Mouse (Mus musculus): ENCODE measurements around the gene Slc17a7. TPM values are rescaled to one million over a fixed set of nuclear protein-coding genes. Genes with fewer than 3 reads are reported as not detected.
A peak's percentile ranks its signal among the peaks of the same experiment; 100 is the strongest.

Slc17a7 gene
- polyA plus RNA-seq, 1 experiment from 2014 or later: not detected

DNA sequence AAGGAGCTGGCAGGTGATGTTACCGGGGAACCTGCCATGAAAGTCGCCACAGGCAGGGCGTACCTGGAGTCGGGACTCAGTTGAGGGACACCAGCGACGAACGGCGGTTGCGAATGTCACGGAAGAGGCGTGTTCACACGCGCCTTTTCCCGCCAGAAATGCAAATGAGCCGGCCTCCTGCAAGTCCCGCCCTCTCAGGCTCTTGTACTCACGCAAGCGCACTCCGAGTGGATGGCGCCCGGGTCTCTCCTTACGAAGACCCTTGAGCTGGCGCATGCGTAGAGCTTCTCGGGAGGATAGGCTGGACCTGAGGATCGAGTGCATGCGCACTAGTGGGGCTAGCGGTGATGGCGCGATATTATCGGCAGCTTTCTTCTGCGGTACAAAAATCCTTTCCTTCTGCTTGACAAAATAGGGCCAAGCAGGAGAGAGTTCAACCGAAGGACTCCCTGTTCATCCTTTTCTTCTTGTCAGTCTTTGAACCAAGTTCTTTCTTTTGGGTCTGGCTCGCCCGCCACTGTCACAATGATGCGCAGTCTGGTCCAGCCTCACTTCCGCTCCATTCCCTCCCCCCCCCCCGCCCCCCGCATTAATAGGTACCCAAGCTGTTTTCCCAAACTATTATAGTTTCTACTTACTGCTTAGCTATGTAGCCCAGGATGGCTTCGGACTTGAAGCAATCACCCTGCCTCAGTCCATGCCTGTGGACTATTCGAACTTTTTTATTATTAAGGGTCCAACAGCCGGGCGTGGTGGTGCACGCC, 40.8 kb downstream of the Slc17a7 start, which contains the start of gene Ccdc155:
TSS of gene Ccdc155 (minus strand) at position 513 of the 764 bp plus-strand sequence.
- DNase-seq: peak; percentile 85
- Histone ChIP-seq H3K27me3 (ENCODE audit: insufficient read depth, low read length) (no peaks in the 10 kb centered on the region), H3K4me3 (ENCODE audit: low read depth, low read length) (peak within 1 kb of the TSS; percentile 34), H3K27ac (ENCODE audit: low read depth) (no peak within 1 kb of the TSS), H3K9ac (replicated peaks) (no peak within 1 kb of the TSS), H3K9me3 (ENCODE audit: low read length) (no peaks in the 10 kb centered on the region), H3K4me1 (ENCODE audit: insufficient read depth) (peaks cover 7% of the 10 kb centered on the region; the same call in 1 of the 2 replicates), H3K36me3 (replicated peaks; ENCODE audit: insufficient read depth, low read length) (no peaks in the 10 kb centered on the region), H3K4me2 (ENCODE audit: low read depth, low read length) (peak within 1 kb of the TSS; percentile 66)
- 0 out of 2 replicates have a peak, but pooled peaks have one; percentile 3 for TF ChIP-seq CTCF (IDR thresholded peaks at IDR 0.05; ENCODE audit: low read depth)
- TF ChIP-seq EP300 (IDR thresholded peaks at IDR 0.05; ENCODE audit: low read depth): no peak
- peak; percentile 87 for ATAC-seq
- 7% methylated on average over 44 of the region's 44 CpGs for WGBS (ENCODE audit: insufficient replicate concordance)

DNA sequence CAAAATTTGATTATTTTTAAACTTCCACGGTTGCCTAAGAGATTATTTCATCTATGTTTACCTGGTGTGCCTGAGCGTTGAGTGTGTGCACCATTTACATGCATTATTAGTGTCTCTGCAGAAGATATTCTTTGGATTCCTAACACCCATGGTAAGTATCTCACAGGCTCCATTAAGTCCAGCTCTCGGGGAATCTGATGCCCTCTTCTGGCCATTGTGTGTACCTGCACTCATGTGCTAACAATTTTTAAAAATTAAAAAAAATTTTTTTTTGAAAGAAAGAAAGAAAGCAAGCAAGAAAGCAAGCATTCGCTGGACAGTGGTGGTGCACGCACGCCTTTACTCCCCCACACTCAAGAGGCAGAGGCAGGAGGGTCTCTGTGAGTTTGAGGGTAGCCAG, 44.5 kb downstream of the Slc17a7 start:
- no peak overlapping the region for H3K4me3 ChIP-seq (ENCODE audit: low read depth, low read length)
- 69% methylated on average over 6 of the region's 6 CpGs for WGBS (ENCODE audit: insufficient replicate concordance)
- DNase-seq: no peak
- H3K9me3 ChIP-seq (ENCODE audit: low read length): no peaks in the 10 kb centered on the region
- TF ChIP-seq CTCF (IDR thresholded peaks at IDR 0.05; ENCODE audit: low read depth): peak; percentile 30
- no peak for TF ChIP-seq EP300 (IDR thresholded peaks at IDR 0.05; ENCODE audit: low read depth)
- H3K36me3 ChIP-seq (replicated peaks; ENCODE audit: insufficient read depth, low read length): no peaks in the 10 kb centered on the region
- no peak overlapping the region for H3K27ac ChIP-seq (ENCODE audit: low read depth)
- H3K4me1 ChIP-seq (ENCODE audit: insufficient read depth): peaks cover 20% of the 10 kb centered on the region
- no peak for ATAC-seq
- no peak overlapping the region for H3K9ac ChIP-seq (replicated peaks)
- peaks cover 9% of the 10 kb centered on the region for H3K27me3 ChIP-seq (ENCODE audit: insufficient read depth, low read length)
- no peak overlapping the region for H3K4me2 ChIP-seq (ENCODE audit: low read depth, low read length)

DNA sequence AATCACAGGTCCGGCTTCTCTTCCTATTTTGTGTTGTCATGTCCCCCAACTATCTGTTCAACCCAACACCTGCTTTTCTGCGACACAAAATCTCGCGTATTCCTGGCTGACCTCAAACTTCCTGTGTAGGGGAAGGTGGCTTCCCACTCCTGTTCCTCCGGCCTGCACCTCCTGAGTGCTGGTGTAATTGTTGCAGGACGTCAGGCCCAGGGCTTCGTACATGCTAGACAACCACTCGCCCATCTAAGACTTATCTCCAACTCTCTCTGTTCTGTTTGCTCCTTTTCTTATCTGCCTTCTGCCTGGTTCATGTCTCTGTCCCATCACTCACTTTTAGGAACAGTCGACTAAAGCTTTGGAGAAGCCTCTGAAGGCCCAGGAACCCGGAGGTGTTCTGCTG, 47.3 kb downstream of the Slc17a7 start:
- DNase-seq: no peak
- H3K27ac ChIP-seq (ENCODE audit: low read depth): no peak overlapping the region
- H3K4me1 ChIP-seq (ENCODE audit: insufficient read depth): peaks cover 22% of the 10 kb centered on the region; the same call in 1 of the 2 replicates
- 27% methylated on average over 10 of the region's 10 CpGs for WGBS (ENCODE audit: insufficient replicate concordance)
- no peak overlapping the region for H3K4me3 ChIP-seq (ENCODE audit: low read depth, low read length)
- peak overlapping the region; percentile 56 for H3K4me2 ChIP-seq (ENCODE audit: low read depth, low read length)
- no peak overlapping the region for H3K9ac ChIP-seq (replicated peaks)
- no peaks in the 10 kb centered on the region for H3K36me3 ChIP-seq (replicated peaks; ENCODE audit: insufficient read depth, low read length)
- no peaks in the 10 kb centered on the region for H3K9me3 ChIP-seq (ENCODE audit: low read length)
- H3K27me3 ChIP-seq (ENCODE audit: insufficient read depth, low read length): peaks cover 11% of the 10 kb centered on the region
- no peak for TF ChIP-seq EP300 (IDR thresholded peaks at IDR 0.05; ENCODE audit: low read depth)
- no peak for TF ChIP-seq CTCF (IDR thresholded peaks at IDR 0.05; ENCODE audit: low read depth)
- ATAC-seq: no peak

DNA sequence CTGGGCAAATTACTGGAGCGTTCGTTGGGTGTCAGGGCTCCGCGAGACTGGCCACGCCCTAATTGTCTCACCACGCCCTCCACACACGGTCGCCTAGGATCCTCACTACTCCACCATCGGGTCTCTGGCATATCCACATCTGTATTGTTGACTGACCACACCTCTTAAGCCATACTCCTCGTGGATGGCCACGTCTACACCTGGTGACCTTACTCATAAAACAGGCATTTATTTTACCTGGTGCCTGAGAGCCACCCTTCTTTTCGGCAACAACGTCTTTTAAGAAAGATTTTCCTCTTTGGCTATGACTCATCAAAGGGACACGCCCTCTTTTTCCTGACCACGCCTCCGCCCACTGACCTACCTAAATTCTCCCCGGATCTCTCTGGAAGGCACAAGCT, 48.1 kb downstream of the Slc17a7 start, which contains the start of gene Dkkl1:
TSS of gene Dkkl1 (minus strand) at position 297 of the 401 bp plus-strand sequence.
- Histone ChIP-seq H3K27ac (ENCODE audit: low read depth) (no peak within 1 kb of the TSS), H3K9ac (replicated peaks) (no peak within 1 kb of the TSS), H3K36me3 (replicated peaks; ENCODE audit: insufficient read depth, low read length) (no peaks in the 10 kb centered on the region), H3K9me3 (ENCODE audit: low read length) (no peaks in the 10 kb centered on the region), H3K27me3 (ENCODE audit: insufficient read depth, low read length) (peaks cover 12% of the 10 kb centered on the region), H3K4me3 (ENCODE audit: low read depth, low read length) (peak within 1 kb of the TSS; percentile 25; the same call in 1 of the 2 replicates), H3K4me1 (ENCODE audit: insufficient read depth) (peaks cover 28% of the 10 kb centered on the region), H3K4me2 (ENCODE audit: low read depth, low read length) (peak within 1 kb of the TSS; percentile 56)
- DNase-seq: peak; percentile 59
- 5% methylated on average over 17 of the region's 17 CpGs for WGBS (ENCODE audit: insufficient replicate concordance)
- peak; percentile 18; the same call in 1 of the 2 replicates for ATAC-seq
- TF ChIP-seq EP300 (IDR thresholded peaks at IDR 0.05; ENCODE audit: low read depth) (no peak), CTCF (IDR thresholded peaks at IDR 0.05; ENCODE audit: low read depth) (no peak)

DNA sequence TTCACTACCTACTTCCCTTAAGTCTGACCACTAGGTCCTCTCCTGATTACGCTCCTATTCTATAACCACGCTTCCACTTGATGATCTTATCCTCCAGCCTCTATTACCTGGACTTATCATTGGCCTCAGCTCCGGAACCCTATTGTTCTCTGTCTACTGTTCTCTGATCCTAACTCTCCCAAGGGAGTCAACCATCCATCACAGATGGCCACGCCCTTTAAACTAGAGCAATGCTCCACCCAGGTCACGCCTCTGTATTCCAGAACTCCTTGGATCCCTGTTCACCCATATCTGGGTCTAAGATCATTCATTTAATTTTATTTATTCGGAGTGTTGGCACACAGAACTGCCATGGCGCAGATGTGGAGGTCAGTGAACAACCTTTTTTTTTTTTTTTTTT, 48.6 kb downstream of the Slc17a7 start:
- no peak overlapping the region for H3K9ac ChIP-seq (replicated peaks)
- no peak for TF ChIP-seq EP300 (IDR thresholded peaks at IDR 0.05; ENCODE audit: low read depth)
- peaks cover 12% of the 10 kb centered on the region for H3K27me3 ChIP-seq (ENCODE audit: insufficient read depth, low read length)
- 74% methylated on average over 7 of the region's 7 CpGs for WGBS (ENCODE audit: insufficient replicate concordance)
- H3K4me1 ChIP-seq (ENCODE audit: insufficient read depth): peaks cover 32% of the 10 kb centered on the region
- H3K36me3 ChIP-seq (replicated peaks; ENCODE audit: insufficient read depth, low read length): no peaks in the 10 kb centered on the region
- H3K4me3 ChIP-seq (ENCODE audit: low read depth, low read length): no peak overlapping the region
- H3K9me3 ChIP-seq (ENCODE audit: low read length): no peaks in the 10 kb centered on the region
- peak overlapping the region; percentile 56; the same call in 1 of the 2 replicates for H3K4me2 ChIP-seq (ENCODE audit: low read depth, low read length)
- no peak for ATAC-seq
- DNase-seq: no peak
- H3K27ac ChIP-seq (ENCODE audit: low read depth): no peak overlapping the region

DNA sequence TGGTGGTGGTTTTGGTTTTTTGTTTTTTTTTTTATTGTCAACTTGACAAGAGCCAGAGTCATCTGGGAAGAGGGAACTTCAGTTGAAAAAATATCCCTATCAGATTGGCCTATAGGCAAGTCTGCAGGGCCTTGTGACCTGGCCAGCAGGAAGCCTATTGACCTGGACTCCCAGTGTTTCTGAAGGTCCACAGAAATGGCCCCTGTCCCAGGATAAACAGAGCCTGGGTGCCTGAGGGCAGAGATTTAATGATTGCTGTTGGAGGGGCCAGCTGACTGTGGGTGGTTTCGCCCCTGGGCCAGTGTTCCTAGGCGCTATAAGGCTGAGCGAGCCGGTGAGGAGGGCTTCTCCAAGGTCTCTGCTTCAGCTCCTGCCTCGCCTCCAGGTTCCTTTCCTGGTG, 50.0 kb downstream of the Slc17a7 start:
- Histone ChIP-seq H3K36me3 (replicated peaks; ENCODE audit: insufficient read depth, low read length) (0 out of 2 replicates have a peak, but pooled peaks cover 3% of the 10 kb centered on the region), H3K4me3 (ENCODE audit: low read depth, low read length) (no peak overlapping the region), H3K9me3 (ENCODE audit: low read length) (no peaks in the 10 kb centered on the region), H3K9ac (replicated peaks) (no peak overlapping the region), H3K4me2 (ENCODE audit: low read depth, low read length) (no peak overlapping the region), H3K27me3 (ENCODE audit: insufficient read depth, low read length) (peaks cover 12% of the 10 kb centered on the region), H3K4me1 (ENCODE audit: insufficient read depth) (peaks cover 33% of the 10 kb centered on the region), H3K27ac (ENCODE audit: low read depth) (no peak overlapping the region)
- ATAC-seq: peak; percentile 77
- DNase-seq: peak; percentile 48
- 66% methylated on average over 5 of the region's 5 CpGs for WGBS (ENCODE audit: insufficient replicate concordance)
- TF ChIP-seq EP300 (IDR thresholded peaks at IDR 0.05; ENCODE audit: low read depth) (peak; percentile 11; the same call in 1 of the 2 replicates), CTCF (IDR thresholded peaks at IDR 0.05; ENCODE audit: low read depth) (no peak)

All from liver, postnatal 0 days (tissue).